Mouse (Mus musculus) layer of hippocampus, adult 2 months (tissue): ENCODE measurements around the gene Agrn. TPM values are rescaled to one million over a fixed set of nuclear protein-coding genes. Genes with fewer than 3 reads are reported as not detected.
A peak's percentile ranks its signal among the peaks of the same experiment; 100 is the strongest.

Experiments used
- DNase-seq, 2 experiments: peaks; one replicate each; pipeline ENCODE4 v3.0.0; 2022; ENCODE audit warnings: low spot score in 2 of 2
- H3K27ac ChIP-seq: fragments of 200-600 bp; 2 replicates; pipeline ENCODE4 v1.8.1; 2022
- H3K4me3 ChIP-seq: fragments of 200-600 bp; 2 replicates; pipeline ENCODE4 v1.8.1; 2022; ENCODE audit warnings: mild to moderate bottlenecking
- CTCF ChIP-seq: fragments of 200-600 bp; conservative IDR thresholded peaks from 2 replicates; pipeline ENCODE4 v1.8.1; 2022; ENCODE audit warnings: antibody characterized with exemption, mild to moderate bottlenecking, moderate library complexity
- total RNA-seq, 2 experiments: library from RNA; stranded (reverse); gene quantifications; 2 replicates each; pipeline ENCODE4 v1.2.3; 2021

Gene Agrn
- total RNA-seq, 2 experiments from 2014 or later, result 146 to 148 TPM

DNA sequence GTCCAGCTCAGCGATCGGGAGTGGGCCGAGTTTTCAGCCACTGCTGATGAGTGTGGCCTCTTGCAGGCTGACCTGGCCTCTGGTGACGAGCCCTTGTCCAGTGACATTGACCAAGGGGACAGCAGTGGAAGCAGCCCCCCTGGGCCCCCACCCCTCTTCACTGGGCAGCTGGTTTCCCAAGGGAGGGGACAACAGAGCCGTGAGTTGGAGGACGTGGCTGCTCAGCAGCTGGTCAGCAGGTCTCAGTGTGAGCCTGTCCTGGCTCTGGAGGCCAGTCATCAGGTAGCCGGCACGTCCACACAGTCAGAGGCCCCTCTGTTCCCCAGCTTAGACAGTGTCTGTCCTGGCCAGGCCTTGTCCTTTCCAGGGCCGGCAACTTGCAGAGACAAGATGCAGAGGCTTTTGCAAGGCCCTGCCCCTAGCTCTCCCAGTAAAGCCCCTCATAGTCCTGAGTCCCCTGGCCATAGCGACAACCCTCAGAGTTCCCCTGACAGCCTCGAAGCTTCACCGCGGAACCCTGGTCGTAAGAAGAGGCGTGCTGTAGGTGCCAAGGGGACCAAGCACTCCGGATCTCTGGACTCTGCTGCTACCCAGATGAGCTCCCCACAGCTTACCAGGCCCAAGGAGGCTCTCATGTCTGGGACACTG, 19.9 kb upstream of the Agrn start:
- TF ChIP-seq CTCF, result no peak
- Histone ChIP-seq H3K4me3 (no peak overlapping the region), H3K27ac (no peak overlapping the region)
- DNase-seq, result no peak

GRCm38 (mm10) chr4:156216196-156216595, 18.9 kb upstream of the Agrn start:
- no peak overlapping the region for H3K27ac ChIP-seq

DNA sequence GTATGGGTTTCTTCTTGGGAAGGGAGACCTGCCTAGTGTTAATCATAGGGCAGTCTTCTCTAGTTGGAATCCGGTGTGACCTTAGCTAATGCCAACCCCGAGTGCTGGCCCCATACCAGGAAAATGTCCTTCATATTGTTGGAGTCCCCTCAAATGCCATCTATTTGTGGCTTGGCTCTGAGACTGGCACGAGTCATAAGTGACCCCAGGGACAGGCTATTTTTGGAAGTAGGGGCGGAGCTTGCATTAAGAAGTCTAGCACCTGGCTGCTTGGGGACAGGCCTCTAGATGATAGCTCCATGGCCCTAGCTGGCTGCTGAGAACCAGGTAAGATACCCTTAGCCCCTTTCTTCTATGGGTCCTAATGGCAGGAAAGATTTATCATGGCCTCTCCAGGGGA, 18.4 kb upstream of the Agrn start, which contains the start of gene Perm1:
Gene Perm1 (plus strand): TSS at position 220 of the 400 bp plus-strand sequence.
- TF ChIP-seq CTCF, result no peak

More at GRCm38 (mm10) chr4:156216196-156216595, 18.9 kb upstream of the Agrn start:
- H3K4me3 ChIP-seq, result no peak overlapping the region
- no peak for TF ChIP-seq CTCF
- DNase-seq, result no peak

GRCm38 (mm10) chr4:156213134-156213533, 15.8 kb upstream of the Agrn start:
- TF ChIP-seq CTCF, result no peak
- no peak for DNase-seq
- Histone ChIP-seq H3K4me3 (no peak overlapping the region), H3K27ac (no peak overlapping the region)

More for the DNA sequence above, 18.4 kb upstream of the Agrn start, which contains the start of gene Perm1:
- Histone ChIP-seq H3K4me3 (no peak within 1 kb of the TSS), H3K27ac (no peak within 1 kb of the TSS)
- no peak for DNase-seq

- Histone ChIP-seq H3K27ac (no peak overlapping the region), H3K4me3 (no peak overlapping the region)
- no peak for DNase-seq
- no peak for TF ChIP-seq CTCF
These were observed 12.8 kb upstream of the Agrn start for GRCm38 (mm10) chr4:156209963-156210635.

DNA sequence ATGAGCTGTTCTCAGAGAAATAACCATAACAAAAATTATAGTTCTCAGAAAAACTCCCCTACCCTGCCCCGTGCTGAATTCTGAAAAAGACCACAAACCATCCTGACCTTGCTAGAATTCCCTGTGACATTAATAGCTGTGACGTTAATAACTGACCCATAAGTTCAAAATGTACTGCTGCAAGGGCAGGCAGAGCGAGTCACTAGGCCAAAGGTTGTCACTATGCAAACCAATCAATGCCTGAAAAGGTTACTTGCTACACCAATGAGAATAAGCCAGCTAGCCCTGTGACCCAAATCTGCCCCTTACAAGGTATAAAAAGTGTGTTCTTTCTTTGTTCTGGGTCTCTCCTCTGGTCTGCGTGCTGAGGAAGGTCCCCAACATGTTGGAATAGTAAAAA, 11.6 kb upstream of the Agrn start:
- no peak for DNase-seq
- no peak for TF ChIP-seq CTCF
- no peak overlapping the region for H3K4me3 ChIP-seq
- H3K27ac ChIP-seq, result no peak overlapping the region

DNA sequence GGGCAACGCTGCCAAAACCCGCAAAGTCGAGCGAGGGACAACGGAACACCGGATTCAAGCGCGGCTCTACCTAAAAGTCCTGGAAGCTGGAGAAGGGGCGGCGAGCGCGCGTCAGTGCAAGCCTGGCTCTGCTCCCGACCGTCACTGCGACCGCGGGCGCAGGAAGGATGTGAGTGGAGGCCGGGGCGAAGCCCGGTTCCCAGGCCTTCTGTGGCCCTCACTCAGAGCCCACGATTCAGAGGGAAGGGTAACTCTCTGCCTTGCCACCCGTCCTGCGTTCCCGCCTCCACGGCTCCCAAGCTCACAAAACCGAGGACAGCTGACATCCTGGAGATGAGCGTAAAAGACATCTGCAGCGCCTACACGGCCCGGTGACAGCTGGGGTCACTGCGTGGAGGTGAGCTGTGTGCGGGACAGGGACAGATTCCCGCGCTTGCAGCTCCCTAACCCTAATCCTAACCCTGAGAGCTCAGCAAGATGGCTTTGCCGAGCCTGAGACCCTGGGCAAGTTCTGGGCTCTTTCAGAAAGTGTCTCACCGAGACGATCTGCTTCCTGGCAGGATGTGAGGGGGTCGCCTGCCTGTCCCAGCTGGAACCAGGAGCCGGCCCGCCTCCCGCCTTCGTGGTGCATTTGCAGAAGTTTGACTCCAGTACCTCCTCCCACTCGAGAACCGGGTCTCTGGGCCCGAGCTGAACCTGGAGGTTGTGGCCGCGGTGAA, 6.3 kb upstream of the Agrn start:
- no peak for DNase-seq
- Histone ChIP-seq H3K27ac (peak overlapping the region; percentile 73), H3K4me3 (peak overlapping the region; percentile 54)
- no peak for TF ChIP-seq CTCF

DNA sequence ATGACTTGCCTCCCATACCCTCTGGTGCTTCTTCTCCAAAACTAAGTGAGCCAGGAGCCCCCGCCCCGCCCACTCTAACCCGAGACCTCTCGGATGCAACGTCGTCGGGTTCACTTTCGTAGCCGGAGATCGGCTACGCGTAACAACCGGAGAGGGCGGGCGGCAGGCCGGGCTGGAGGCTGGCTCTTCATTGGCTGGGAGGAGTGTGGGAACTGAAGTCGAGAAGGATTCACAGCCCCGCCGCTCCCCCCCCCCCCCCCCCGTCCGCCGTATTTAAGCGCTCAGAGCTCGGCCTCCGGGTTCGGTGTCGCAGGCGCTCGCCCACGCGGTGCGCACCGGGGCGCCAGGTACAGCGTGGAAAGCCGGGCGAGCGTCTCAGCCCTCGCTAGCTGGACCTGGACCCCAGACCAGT, 5.7 kb upstream of the Agrn start, which contains the start of gene AW011738:
Gene AW011738 (plus strand): TSS at position 304 of the 412 bp plus-strand sequence.
- Histone ChIP-seq H3K27ac (peak within 1 kb of the TSS; percentile 73), H3K4me3 (peak within 1 kb of the TSS; percentile 54)
- TF ChIP-seq CTCF, result no peak
- DNase-seq, result peak in 1 of 2 experiments; percentile 64

DNA sequence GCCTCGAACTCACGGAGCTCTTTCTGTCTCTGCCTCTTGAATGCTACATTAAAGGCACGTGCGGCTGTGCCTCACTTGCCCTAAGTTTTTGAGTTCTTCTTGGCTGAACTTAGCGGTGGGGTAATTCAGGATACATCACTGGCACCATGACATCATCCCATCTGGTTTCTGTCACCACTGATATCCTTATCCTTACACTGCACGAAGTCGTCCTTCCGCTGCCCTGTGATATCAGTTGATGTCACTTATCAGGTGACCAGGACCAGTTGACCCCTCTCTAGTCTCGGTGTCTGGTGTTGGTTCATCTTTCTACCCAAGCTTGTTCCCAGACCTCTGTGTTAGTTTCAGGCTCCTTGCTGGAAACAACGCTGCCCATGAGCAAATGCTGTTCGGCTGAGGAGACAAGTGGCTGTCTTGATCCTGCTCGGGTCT, 5.2 kb upstream of the Agrn start:
- Histone ChIP-seq H3K27ac (peak overlapping the region; percentile 73), H3K4me3 (peak overlapping the region; percentile 54)
- TF ChIP-seq CTCF, result no peak

GRCm38 (mm10) chr4:156200623-156201475, 3.6 kb upstream of the Agrn start, which contains the start of gene Isg15:
Gene Isg15 (minus strand): TSS chr4:156200818.
- Histone ChIP-seq H3K4me3 (no peak within 1 kb of the TSS), H3K27ac (peak within 1 kb of the TSS; percentile 43; the same call in 1 of the 2 replicates)
- TF ChIP-seq CTCF, result no peak
- DNase-seq, result no peak

More for the DNA sequence above, 5.2 kb upstream of the Agrn start:
- DNase-seq, result no peak

- peak overlapping the region; percentile 86 for H3K27ac ChIP-seq
- H3K4me3 ChIP-seq, result peak overlapping the region; percentile 59
- DNase-seq, result peak; percentile 61 to 68
- TF ChIP-seq CTCF, result peak; percentile 56
These were observed 529 bp upstream of the Agrn start for GRCm38 (mm10) chr4:156197829-156198205.
